Mouse (Mus musculus): ENCODE results near the gene Ciita.

Gene Ciita

DNA sequence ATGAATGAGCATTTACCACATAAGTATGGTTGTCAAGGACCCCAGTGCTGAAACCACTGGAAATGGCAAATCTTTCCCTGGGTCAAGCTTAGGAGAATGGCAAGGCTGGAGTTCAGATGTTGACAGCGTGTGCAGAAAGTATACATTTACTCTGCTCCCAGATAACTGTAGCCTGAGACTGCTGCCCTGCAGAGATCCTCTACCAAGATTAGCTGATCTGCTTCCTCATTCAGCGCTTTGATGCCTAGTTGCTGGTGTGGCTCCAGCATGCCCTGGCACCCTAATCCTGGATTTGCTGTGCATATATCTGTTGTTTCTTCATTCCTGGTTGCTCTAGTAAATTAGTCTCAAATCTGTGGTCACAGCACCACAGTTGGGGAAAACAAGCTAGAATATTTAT, 74.0 kb downstream of the Ciita start:
- DNase-seq (ENCODE audit: low spot score): no peak

DNA sequence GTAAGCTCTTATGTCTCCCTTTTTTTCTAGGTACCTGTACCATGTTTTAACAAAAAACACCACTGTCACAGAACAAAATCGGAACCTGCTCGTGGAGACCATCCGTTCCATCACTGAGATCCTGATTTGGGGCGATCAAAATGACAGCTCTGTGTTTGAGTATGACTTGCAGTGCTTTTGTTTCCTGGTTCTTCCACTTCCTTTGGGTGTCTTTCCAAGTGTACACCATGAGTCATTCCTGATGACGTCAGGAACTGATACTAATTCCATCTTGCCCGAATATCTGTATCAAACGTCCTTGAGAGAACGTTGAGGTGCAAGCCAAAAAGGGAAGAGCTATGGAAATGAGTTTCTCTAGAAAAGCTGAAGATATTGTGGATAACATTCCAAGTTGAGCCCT, 80.1 kb downstream of the Ciita start:
- DNase-seq (ENCODE audit: low spot score): no peak

DNA sequence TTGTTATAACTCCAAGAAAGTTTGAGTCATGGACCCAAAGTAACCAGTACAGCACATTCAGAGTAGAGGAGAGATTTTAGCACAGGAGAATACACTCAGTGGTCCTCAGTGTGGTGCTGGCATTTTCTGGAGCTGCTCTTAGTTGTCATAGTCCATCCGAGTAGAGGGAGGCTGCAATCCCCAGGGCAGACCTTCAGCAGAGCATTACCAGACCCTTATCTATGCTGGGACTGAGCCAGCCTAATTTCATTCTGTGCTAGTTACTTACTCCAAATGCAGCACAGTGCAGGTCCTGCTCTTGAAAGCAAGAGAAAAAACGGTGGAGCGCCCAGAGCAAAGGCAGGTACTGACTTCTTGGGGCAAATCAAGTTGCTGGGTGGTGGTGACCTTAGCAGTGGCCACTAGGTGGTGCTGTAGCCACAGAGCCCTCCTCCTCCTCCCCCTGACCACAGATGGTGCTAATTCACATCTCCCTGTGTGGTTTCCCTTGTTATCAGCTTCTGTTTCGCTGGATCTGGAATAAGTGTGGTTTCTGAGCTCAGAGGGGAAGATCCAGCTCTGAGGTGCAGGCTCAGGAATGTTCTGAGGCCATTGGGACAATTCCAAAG, 85.5 kb downstream of the Ciita start:
- DNase-seq (ENCODE audit: low spot score): no peak

DNA sequence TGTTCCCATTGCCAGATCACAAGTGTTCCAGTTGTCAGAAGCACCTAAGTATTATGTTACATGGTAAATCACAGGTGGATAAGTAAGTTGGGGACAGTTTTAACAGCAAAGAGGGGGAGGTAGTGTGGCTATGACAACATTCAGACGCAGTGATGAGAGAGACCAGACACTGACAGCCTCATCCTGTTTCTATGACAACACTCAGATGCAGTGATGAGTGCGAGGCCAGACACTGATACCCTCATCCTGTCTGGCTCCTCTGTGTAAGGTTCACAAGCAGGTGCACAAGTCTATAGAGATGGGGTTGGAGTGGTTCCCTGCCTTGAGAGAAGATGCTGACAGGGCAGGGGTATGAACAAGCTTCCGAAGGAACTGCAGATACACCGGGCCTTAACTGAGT, 87.3 kb downstream of the Ciita start:
- DNase-seq (ENCODE audit: low spot score): no peak

DNA sequence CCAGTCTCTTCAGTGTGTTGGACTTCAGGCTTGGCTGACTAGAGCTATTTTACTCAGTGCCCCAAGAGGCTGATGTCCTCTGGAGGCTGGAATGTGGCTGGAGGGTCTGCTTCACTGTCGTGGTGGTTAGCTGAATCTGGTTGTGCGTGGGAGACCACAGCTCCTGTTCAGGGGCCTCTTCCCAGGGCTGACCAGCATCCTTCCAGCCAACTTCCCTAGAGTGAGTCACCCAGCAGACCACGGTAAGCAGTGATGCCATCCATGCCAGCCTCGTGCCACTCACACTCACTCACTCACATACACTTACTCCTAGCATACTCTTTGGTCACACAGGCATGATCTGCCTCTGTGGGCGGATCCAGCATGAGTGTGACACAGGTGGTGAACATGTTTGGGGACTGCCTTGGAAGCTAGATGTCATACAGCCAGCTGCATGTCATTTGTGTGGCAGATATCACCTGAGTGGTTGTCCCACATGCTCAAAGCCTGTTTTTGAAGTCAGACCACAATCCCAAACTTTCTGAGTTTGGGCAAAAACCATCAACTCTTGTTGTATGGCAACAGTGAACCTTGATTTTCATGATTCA, 90.0 kb downstream of the Ciita start:
- no peak for DNase-seq (ENCODE audit: low spot score)

DNA sequence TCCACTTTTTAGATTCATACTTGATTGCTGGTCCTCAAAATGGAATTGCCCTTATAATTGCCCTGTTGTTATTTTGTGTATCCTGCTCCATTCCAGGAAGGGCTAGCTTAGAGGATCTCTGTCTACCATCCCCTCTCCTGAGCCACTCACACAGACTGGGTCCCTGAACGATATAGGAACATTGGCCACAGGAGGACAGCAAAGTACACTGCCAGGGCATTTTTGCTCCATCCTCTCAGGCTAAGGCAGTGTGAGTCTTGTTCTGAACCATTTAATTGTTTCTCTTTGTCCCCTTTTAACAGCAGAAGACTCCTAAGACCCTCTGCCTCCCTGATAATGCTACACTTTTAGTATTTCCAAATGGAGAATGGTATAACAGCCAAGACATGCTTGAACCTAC, 90.8 kb downstream of the Ciita start:
- DNase-seq (ENCODE audit: low spot score): no peak

DNA sequence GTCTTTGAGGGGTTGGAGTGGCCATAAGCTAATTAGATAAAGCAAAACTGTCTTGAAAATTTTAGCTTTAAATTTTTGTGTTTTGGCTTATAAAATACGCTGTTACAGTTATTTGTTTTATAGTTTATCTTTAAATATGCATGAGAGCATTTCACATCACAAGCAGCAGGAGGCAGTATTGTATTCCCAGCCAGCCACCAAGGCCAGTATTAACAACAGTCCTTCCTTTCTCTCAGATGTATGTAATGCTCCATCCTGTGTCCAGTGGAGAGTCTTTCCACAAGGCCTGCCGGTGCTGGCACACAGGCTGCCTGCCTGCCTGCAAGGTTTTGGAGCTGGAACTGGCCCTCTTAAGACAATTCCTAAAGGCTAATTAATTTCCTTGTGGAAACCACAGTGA, 92.0 kb downstream of the Ciita start:
- no peak for DNase-seq (ENCODE audit: low spot score)

DNA sequence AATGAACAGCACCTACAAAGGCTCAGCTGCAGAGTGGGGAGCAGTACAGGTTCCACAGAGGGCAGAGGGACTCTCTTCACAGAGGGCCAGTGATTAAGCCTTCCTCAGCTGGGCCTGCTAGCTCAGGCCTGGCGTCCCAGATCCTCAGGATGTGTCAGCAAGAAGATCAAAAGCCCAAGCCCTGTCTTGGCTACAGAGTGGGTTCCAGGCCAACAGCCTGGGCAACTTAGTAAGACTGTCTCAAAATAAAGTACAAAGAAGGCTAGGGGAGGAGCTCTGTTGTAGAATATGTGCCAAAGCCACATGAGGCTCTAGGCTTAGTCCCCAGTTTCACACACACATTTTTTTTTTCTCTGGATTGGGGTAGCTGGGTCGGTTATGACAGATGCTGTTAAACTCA, 95.1 kb downstream of the Ciita start:
- DNase-seq (ENCODE audit: low spot score): no peak

DNA sequence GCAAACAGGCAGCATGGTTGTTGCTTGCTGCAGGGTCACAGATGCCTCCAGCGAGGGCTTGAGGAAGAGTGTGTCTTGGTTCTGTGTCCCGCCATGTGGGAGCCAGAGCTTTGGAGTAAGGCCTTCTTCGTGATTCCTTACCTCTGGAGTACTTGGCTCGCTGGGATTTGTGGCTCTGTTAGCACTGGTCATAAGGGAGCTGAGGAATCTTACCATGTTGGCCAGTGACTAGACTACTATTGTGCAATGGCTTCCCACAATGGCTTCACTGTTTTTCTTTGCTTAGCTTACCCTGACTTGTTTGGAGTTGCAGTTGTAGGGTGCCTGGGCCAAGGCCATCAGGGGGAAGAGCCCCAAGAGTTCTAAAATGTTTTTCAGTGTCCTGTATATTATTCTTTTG, 96.1 kb downstream of the Ciita start:
- no peak for DNase-seq (ENCODE audit: low spot score)

DNA sequence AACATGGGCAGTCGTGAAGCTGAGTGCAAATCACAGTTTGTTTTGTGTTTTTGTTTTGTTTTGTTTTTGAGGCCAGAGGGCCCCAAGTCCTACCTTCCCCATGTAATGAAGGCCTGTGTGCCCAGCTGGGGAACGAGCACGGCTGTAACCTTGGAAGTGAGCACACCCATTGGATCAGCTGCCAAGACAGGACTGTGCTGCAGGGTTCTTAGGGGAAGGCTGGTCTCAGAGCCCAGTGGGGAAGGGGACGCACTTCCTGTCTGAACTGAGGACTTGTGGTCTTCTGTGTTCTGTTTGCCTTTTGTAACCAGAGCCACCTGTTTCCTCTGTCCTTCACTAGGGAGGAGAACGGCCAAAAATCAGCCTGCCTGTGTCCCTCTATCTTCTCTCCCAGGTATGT, 97.7 kb downstream of the Ciita start:
- peak; percentile 40 for DNase-seq (ENCODE audit: low spot score)

All from ovary, adult 18-20 months (tissue).